ENCODE assay signal across 8 mouse cellular contexts in genomic region chr7:35646317-35647081, GRCm38 (mm10). TPM values are rescaled to one million over a fixed set of nuclear protein-coding genes. Genes with fewer than 3 reads are reported as not detected.
DNase-seq lines count a peak whose midpoint lies in the region; ATAC-seq and TF ChIP-seq lines count a peak whose summit lies in the region.

No protein-coding gene starts in this region.

- peaks cover 41% of the 10 kb centered on the region for H3K36me3 ChIP-seq in embryonic facial prominence, embryonic 13.5 days
- peaks cover 32% of the 10 kb centered on the region for H3K36me3 ChIP-seq in hindbrain, embryonic 16.5 days (ENCODE audit: control insufficient read depth, insufficient read depth, low read length)
- no peaks in the 10 kb centered on the region; the same call in 1 of the 2 replicates for H3K36me3 ChIP-seq in liver, embryonic 16.5 days (ENCODE audit: control insufficient read depth, insufficient read depth)
- peaks cover 36% of the 10 kb centered on the region for H3K36me3 ChIP-seq in neural tube, embryonic 15.5 days

- peak overlapping the region; percentile 92 for H3K4me3 ChIP-seq in layer of hippocampus, adult 2 months
- H3K4me3 ChIP-seq in embryonic facial prominence, embryonic 13.5 days = peak overlapping the region; percentile 92
- H3K4me3 ChIP-seq in hindbrain, embryonic 16.5 days (ENCODE audit: low read length) = peak overlapping the region; percentile 99
- H3K4me3 ChIP-seq in liver, embryonic 16.5 days (ENCODE audit: low read depth, low read length) = peak overlapping the region; percentile 86
- H3K4me3 ChIP-seq in neural tube, embryonic 15.5 days (replicated peaks) = peak overlapping the region; percentile 70

- H3K9me3 ChIP-seq in embryonic facial prominence, embryonic 13.5 days = no peaks in the 10 kb centered on the region
- no peaks in the 10 kb centered on the region for H3K9me3 ChIP-seq in hindbrain, embryonic 16.5 days (ENCODE audit: control insufficient read depth, low read length)
- H3K9me3 ChIP-seq in liver, embryonic 16.5 days (replicated peaks; ENCODE audit: control insufficient read depth, low read length) = no peaks in the 10 kb centered on the region
- H3K9me3 ChIP-seq in neural tube, embryonic 15.5 days (replicated peaks) = no peaks in the 10 kb centered on the region

- peak; percentile 71 for ATAC-seq in embryonic facial prominence, embryonic 13.5 days (ENCODE audit: insufficient number of reproducible peaks, insufficient read depth, low FRiP score, low TSS enrichment, low read depth)
- peak; percentile 44 for ATAC-seq in hindbrain, embryonic 16.5 days
- ATAC-seq in liver, embryonic 16.5 days (ENCODE audit: low read depth) = peak; percentile 34
- peak; percentile 65 for ATAC-seq in neural tube, embryonic 15.5 days (ENCODE audit: low FRiP score)

- peak overlapping the region; percentile 63 for H3K4me2 ChIP-seq in embryonic facial prominence, embryonic 13.5 days
- H3K4me2 ChIP-seq in hindbrain, embryonic 16.5 days (ENCODE audit: low read length) = peak overlapping the region; percentile 77
- peak overlapping the region; percentile 59 for H3K4me2 ChIP-seq in liver, embryonic 16.5 days (ENCODE audit: low read depth, low read length)
- H3K4me2 ChIP-seq in neural tube, embryonic 15.5 days = peak overlapping the region; percentile 64

- 8% methylated on average over 34 of the region's 34 CpGs for WGBS in embryonic facial prominence, embryonic 13.5 days
- WGBS in hindbrain, embryonic 16.5 days = 10% methylated on average over 34 of the region's 34 CpGs
- 9% methylated on average over 34 of the region's 34 CpGs for WGBS in liver, embryonic 16.5 days (ENCODE audit: insufficient replicate concordance)
- 9% methylated on average over 34 of the region's 34 CpGs for WGBS in neural tube, embryonic 15.5 days

- H3K9ac ChIP-seq in embryonic facial prominence, embryonic 13.5 days = peak overlapping the region; percentile 95
- H3K9ac ChIP-seq in hindbrain, embryonic 16.5 days (ENCODE audit: low read depth, low read length) = peak overlapping the region; percentile 91
- H3K9ac ChIP-seq in liver, embryonic 16.5 days (ENCODE audit: low read depth, low read length) = peak overlapping the region; percentile 85
- H3K9ac ChIP-seq in neural tube, embryonic 15.5 days (replicated peaks) = peak overlapping the region; percentile 72

- peaks cover 4% of the 10 kb centered on the region; the same call in 1 of the 2 replicates for H3K4me1 ChIP-seq in embryonic facial prominence, embryonic 13.5 days
- H3K4me1 ChIP-seq in hindbrain, embryonic 16.5 days (ENCODE audit: control insufficient read depth, insufficient read depth, low read depth, low read length) = peaks cover 9% of the 10 kb centered on the region
- peaks cover 19% of the 10 kb centered on the region for H3K4me1 ChIP-seq in liver, embryonic 16.5 days (ENCODE audit: control insufficient read depth, low read depth, low read length)
- peaks cover 15% of the 10 kb centered on the region for H3K4me1 ChIP-seq in neural tube, embryonic 15.5 days

- no peaks in the 10 kb centered on the region for H3K27me3 ChIP-seq in embryonic facial prominence, embryonic 13.5 days
- no peaks in the 10 kb centered on the region for H3K27me3 ChIP-seq in hindbrain, embryonic 16.5 days (replicated peaks; ENCODE audit: control insufficient read depth, insufficient read depth, low read length)
- no peaks in the 10 kb centered on the region for H3K27me3 ChIP-seq in liver, embryonic 16.5 days (ENCODE audit: control insufficient read depth, insufficient read depth, low read depth, low read length)
- H3K27me3 ChIP-seq in neural tube, embryonic 15.5 days (replicated peaks) = no peaks in the 10 kb centered on the region

- peak overlapping the region; percentile 86 for H3K27ac ChIP-seq in layer of hippocampus, adult 2 months
- H3K27ac ChIP-seq in embryonic facial prominence, embryonic 13.5 days = peak overlapping the region; percentile 86
- peak overlapping the region; percentile 81 for H3K27ac ChIP-seq in hindbrain, embryonic 16.5 days (ENCODE audit: low read depth, low read length)
- H3K27ac ChIP-seq in liver, embryonic 16.5 days (ENCODE audit: low read length) = peak overlapping the region; percentile 54
- peak overlapping the region; percentile 78 for H3K27ac ChIP-seq in neural tube, embryonic 15.5 days (replicated peaks)

- peak in 1 of 2 experiments; percentile 22 for DNase-seq in layer of hippocampus, adult 2 months (ENCODE audit: low spot score in 2 of 2)
- no peak for DNase-seq in layer of hippocampus, adult 18-20 months (ENCODE audit: low spot score in 2 of 2)
- peak; percentile 55 for DNase-seq in R1 (ENCODE audit: low read depth, low spot score)
- no peak for DNase-seq in left cerebral cortex, adult 9 months (ENCODE audit: low spot score in 2 of 2)

- TF ChIP-seq CTCF in layer of hippocampus, adult 2 months (conservative IDR thresholded peaks at IDR 0.05) = no peak

RNA-seq across cellular contexts. Expression of gene Pdcd5, which starts 0.8 kb away (rescaled TPM):
- total RNA-seq in layer of hippocampus, adult 2 months (2021) = 10 to 100 TPM; 71.8 to 72.4 TPM
- total RNA-seq in layer of hippocampus, adult 18-20 months (2021) = 10 to 100 TPM; 77.9 to 80.8 TPM
- 289 and 328 TPM in 2 replicates for polyA plus RNA-seq in embryonic facial prominence, embryonic 13.5 days (2015; fragmentation: Nextera tagmentation; extraction: Ambion mirVana)
- polyA plus RNA-seq in hindbrain, embryonic 16.5 days (2015; fragmentation: Nextera tagmentation; extraction: Ambion mirVana) = 244 and 248 TPM in 2 replicates
- polyA plus RNA-seq in liver, embryonic 16.5 days (2015; fragmentation: Nextera tagmentation; extraction: Ambion mirVana) = 109 and 113 TPM in 2 replicates
- polyA plus RNA-seq in neural tube, embryonic 15.5 days (2015; fragmentation: Nextera tagmentation; extraction: Ambion mirVana) = 245 and 246 TPM in 2 replicates
